Mouse (Mus musculus): Measurements from ENCODE around the gene Mab21l3. TPM values are rescaled to one million over a fixed set of nuclear protein-coding genes. Genes with fewer than 3 reads are reported as not detected.

Gene Mab21l3
- polyA plus RNA-seq (2017; shearing (Covaris generic)): not detected

GRCm38 (mm10) chr3:101848816-101849215, at the start of gene Mab21l3:
Mab21l3 (minus strand) TSS chr3:101848959.

Other genes starting within 250 kb of the Mab21l3 start
- gene Atp1a1, start 244.3 kb downstream of the Mab21l3 start, polyA plus RNA-seq (2017; shearing (Covaris generic)): 37.9 TPM
- gene Slc22a15, start 75.5 kb upstream of the Mab21l3 start, polyA plus RNA-seq (2017; shearing (Covaris generic)): 7.0 TPM
- gene Nhlh2, start 161.1 kb upstream of the Mab21l3 start, polyA plus RNA-seq (2017; shearing (Covaris generic)): not detected
- not detected for gene Casq2, start 237.5 kb upstream of the Mab21l3 start, polyA plus RNA-seq (2017; shearing (Covaris generic))